Comparison of ENCODE assay signal across 8 mouse cellular contexts in the genomic region with DNA sequence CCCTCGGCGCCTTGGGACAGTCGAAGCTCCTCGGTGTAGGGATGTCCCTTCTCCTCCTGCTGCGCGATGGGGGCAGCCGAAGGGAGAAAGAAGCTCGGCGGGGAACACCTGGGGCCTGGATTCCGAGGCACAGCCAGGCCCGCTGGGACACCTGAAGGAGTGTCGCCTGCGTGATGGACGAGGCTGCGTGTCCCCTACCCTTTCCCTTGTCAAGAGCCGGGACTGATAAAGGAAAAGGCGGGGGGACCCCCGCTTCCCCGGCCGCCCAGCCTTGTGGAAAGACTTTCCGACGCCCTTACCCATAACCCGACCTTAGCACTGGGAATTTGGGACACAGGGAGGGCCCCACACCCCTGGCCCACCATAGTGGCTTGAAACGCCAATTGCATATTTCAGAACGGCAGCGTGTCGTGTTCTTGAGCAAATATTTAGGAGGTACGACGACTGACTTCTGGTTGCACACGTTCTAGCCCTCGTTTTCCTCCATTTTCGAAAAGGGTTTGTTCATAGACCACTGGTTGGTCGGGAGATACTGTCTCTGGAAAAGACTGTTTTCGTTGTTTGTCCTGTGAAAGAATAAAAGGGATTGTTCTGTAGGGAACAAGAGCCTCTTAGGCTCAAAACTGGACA. TPM values are rescaled to one million over a fixed set of nuclear protein-coding genes. Genes with fewer than 3 reads are reported as not detected.
DNase-seq lines count a peak whose midpoint lies in the region; ATAC-seq lines count a peak whose summit lies in the region.

No protein-coding gene starts in this region.

- H3K4me3 ChIP-seq in embryonic facial prominence, embryonic 15.5 days (replicated peaks) = peak overlapping the region; percentile 77
- H3K4me3 ChIP-seq in intestine, embryonic 16.5 days (ENCODE audit: low read length) = peak overlapping the region; percentile 57

- 0 out of 2 replicates have a peak, but pooled peaks have one; percentile 1 for ATAC-seq in embryonic facial prominence, embryonic 15.5 days (ENCODE audit: insufficient number of reproducible peaks, low FRiP score, low TSS enrichment, low read depth)
- ATAC-seq in intestine, embryonic 16.5 days = no peak
- peak; percentile 11 for ATAC-seq in megakaryocyte-erythroid progenitor cell, adult 5-6 weeks (replicated peaks; ENCODE audit: low FRiP score, low TSS enrichment, poor library complexity, severe bottlenecking)

- under 1% methylated on average over 32 of the region's 34 CpGs for WGBS in embryonic facial prominence, embryonic 15.5 days
- under 1% methylated on average over 32 of the region's 34 CpGs for WGBS in intestine, embryonic 16.5 days

- H3K27ac ChIP-seq in embryonic facial prominence, embryonic 15.5 days (replicated peaks) = peak overlapping the region; percentile 93
- peak overlapping the region; percentile 85 for H3K27ac ChIP-seq in intestine, embryonic 16.5 days (ENCODE audit: low read length)

- H3K9ac ChIP-seq in embryonic facial prominence, embryonic 15.5 days = peak overlapping the region; percentile 88
- H3K9ac ChIP-seq in intestine, embryonic 16.5 days (ENCODE audit: low read depth, low read length) = peak overlapping the region; percentile 84

- H3K27me3 ChIP-seq in embryonic facial prominence, embryonic 15.5 days = no peaks in the 10 kb centered on the region
- H3K27me3 ChIP-seq in intestine, embryonic 16.5 days (replicated peaks; ENCODE audit: control insufficient read depth, insufficient read depth, low read length) = no peaks in the 10 kb centered on the region

- H3K4me2 ChIP-seq in embryonic facial prominence, embryonic 15.5 days (replicated peaks) = peak overlapping the region; percentile 55
- peak overlapping the region; percentile 72 for H3K4me2 ChIP-seq in intestine, embryonic 16.5 days (ENCODE audit: low read depth, low read length)

- H3K9me3 ChIP-seq in embryonic facial prominence, embryonic 15.5 days (replicated peaks) = no peaks in the 10 kb centered on the region
- H3K9me3 ChIP-seq in intestine, embryonic 16.5 days (ENCODE audit: control insufficient read depth, low read length) = no peaks in the 10 kb centered on the region

- H3K36me3 ChIP-seq in embryonic facial prominence, embryonic 15.5 days = no peaks in the 10 kb centered on the region
- no peaks in the 10 kb centered on the region for H3K36me3 ChIP-seq in intestine, embryonic 16.5 days (ENCODE audit: control insufficient read depth, insufficient read depth, low read length)

- peaks cover 23% of the 10 kb centered on the region for H3K4me1 ChIP-seq in embryonic facial prominence, embryonic 15.5 days
- peaks cover 8% of the 10 kb centered on the region for H3K4me1 ChIP-seq in intestine, embryonic 16.5 days (ENCODE audit: control insufficient read depth, insufficient read depth, low read length)

- DNase-seq in layer of hippocampus, adult 11-12 months (ENCODE audit: low spot score) = peak; percentile 11
- DNase-seq in layer of hippocampus, adult 9-10 months (ENCODE audit: low spot score) = no peak
- peak; percentile 32 for DNase-seq in NIH3T3 (ENCODE audit: low read depth)
- DNase-seq in right cerebral cortex, adult 18-20 months = no peak
- DNase-seq in urinary bladder, postnatal 14 days (ENCODE audit: low spot score) = no peak

RNA-seq across cellular contexts. Expression of gene Npat, which starts 0.6 kb away (rescaled TPM):
- 16.1 and 17.4 TPM in 2 replicates for polyA plus RNA-seq in embryonic facial prominence, embryonic 15.5 days (2015; fragmentation: Nextera tagmentation; extraction: Ambion mirVana)
- 10.6 and 11.7 TPM in 2 replicates for polyA plus RNA-seq in intestine, embryonic 16.5 days (2015; fragmentation: Nextera tagmentation; extraction: Ambion mirVana)
- total RNA-seq in megakaryocyte-erythroid progenitor cell, adult 5-6 weeks (2014; fragmentation: Nextera tagmentation) = 34.5 and 37.5 TPM in 2 replicates
- 32.4 and 35.7 TPM in 2 replicates for total RNA-seq in megakaryocyte-erythroid progenitor cell, adult 5-6 weeks (2017)

RNA-seq across cellular contexts. Expression of gene Atm, which starts 0.9 kb away (rescaled TPM):
- polyA plus RNA-seq in embryonic facial prominence, embryonic 15.5 days (2015; fragmentation: Nextera tagmentation; extraction: Ambion mirVana) = 11.6 TPM in 2 replicates
- polyA plus RNA-seq in intestine, embryonic 16.5 days (2015; fragmentation: Nextera tagmentation; extraction: Ambion mirVana) = 8.4 and 9.5 TPM in 2 replicates
- 39.4 and 41.7 TPM in 2 replicates for total RNA-seq in megakaryocyte-erythroid progenitor cell, adult 5-6 weeks (2014; fragmentation: Nextera tagmentation)
- total RNA-seq in megakaryocyte-erythroid progenitor cell, adult 5-6 weeks (2017) = 48.3 and 66.9 TPM in 2 replicates

Comparison
In these comparisons a context has a peak if more than half of its experiments do, and no peak if none do; other contexts are left out.
1. DNase-seq: peak in layer of hippocampus, adult 11-12 months (single experiment) and NIH3T3 (single experiment); none in layer of hippocampus, adult 9-10 months (single experiment), right cerebral cortex, adult 18-20 months (single experiment) and urinary bladder, postnatal 14 days (single experiment).